Mouse (Mus musculus) midbrain, embryonic 12.5 days (tissue): Measurements from ENCODE around the gene 4930442H23Rik. TPM values are rescaled to one million over a fixed set of nuclear protein-coding genes. Genes with fewer than 3 reads are reported as not detected.
"Not testable (repeated sequence)": the region's sequence is repeated elsewhere in the genome, so short reads cannot be mapped to it uniquely, and the experiment has no call there.

Source experiments
- ATAC-seq: fragments of 200-750 bp; cut with Nextera tagmentation; 2 replicates; pipeline ENCODE4 v1.8.0; 2017; ENCODE audit warnings: low read depth, moderate TSS enrichment, moderate library complexity; ENCODE audit not compliant: low FRiP score
- H3K27ac ChIP-seq: fragments of 300-500 bp; sonication (generic); replicated peaks from 2 replicates; pipeline ENCODE4 v1.5.1; 2016; ENCODE audit warnings: mild to moderate bottlenecking
- H3K27me3 ChIP-seq: fragments of 300-500 bp; sonication (generic); 2 replicates; pipeline ENCODE4 v1.6.1; 2016; ENCODE audit warnings: mild to moderate bottlenecking
- H3K36me3 ChIP-seq: fragments of 300-500 bp; sonication (generic); 2 replicates; pipeline ENCODE4 v1.6.1; 2016
- H3K4me1 ChIP-seq: fragments of 300-500 bp; sonication (generic); 2 replicates; pipeline ENCODE4 v1.6.1; 2016
- H3K4me2 ChIP-seq: fragments of 300-500 bp; sonication (generic); replicated peaks from 2 replicates; pipeline ENCODE4 v1.6.1; 2016; ENCODE audit warnings: mild to moderate bottlenecking, moderate library complexity
- H3K4me3 ChIP-seq: fragments of 300-500 bp; sonication (generic); 2 replicates; pipeline ENCODE4 v1.5.1; 2016; ENCODE audit warnings: mild to moderate bottlenecking
- H3K9ac ChIP-seq: fragments of 300-500 bp; sonication (generic); replicated peaks from 2 replicates; pipeline ENCODE4 v1.6.1; 2016; ENCODE audit warnings: mild to moderate bottlenecking, moderate library complexity
- H3K9me3 ChIP-seq: fragments of 300-500 bp; sonication (generic); 2 replicates; pipeline ENCODE4 v1.6.1; 2016; ENCODE audit warnings: mild to moderate bottlenecking
- WGBS: fragments of 180-500 bp; shearing (Covaris S2); methylation state at CpG from one replicate; pipeline ENCODE4 v1.1.7; 2016; 5-methylcytosine and 5-hydroxymethylcytosine counted together
- polyA plus RNA-seq: library from polyadenylated mRNA; unstranded; fragments of >200 nt; fragmentation: Nextera tagmentation; extraction: Ambion mirVana; gene quantifications from 2 replicates; pipeline ENCODE4 v1.2.1, GENCODE M21; 2016

The 4930442H23Rik gene
- polyA plus RNA-seq, result 0.18 TPM in 1 of 2 replicates, not detected in the other

- Histone ChIP-seq H3K36me3 (peaks cover 75% of the 10 kb centered on the region), H3K9me3 (no peaks in the 10 kb centered on the region)
- no peak for ATAC-seq
Observed at GRCm38 (mm10) chr10:81183805-81184204, at the start of gene 4930442H23Rik. 4930442H23Rik (minus strand) TSS chr10:81183849.

GRCm38 (mm10) chr10:81233226-81233585, 49.6 kb upstream of the 4930442H23Rik start:
- Histone ChIP-seq H3K27me3 (peaks cover 21% of the 10 kb centered on the region), H3K4me3 (peak overlapping the region; percentile 78), H3K4me1 (peaks cover 37% of the 10 kb centered on the region), H3K36me3 (peaks cover 5% of the 10 kb centered on the region; the same call in 1 of the 2 replicates), H3K9me3 (no peaks in the 10 kb centered on the region), H3K9ac (peak overlapping the region; percentile 86), H3K4me2 (peak overlapping the region; percentile 73), H3K27ac (0 out of 2 replicates have a peak overlapping the region, but pooled peaks have one; percentile 10)
- under 1% methylated on average over 22 of the region's 28 CpGs for WGBS
- peak; percentile 43 for ATAC-seq

More at GRCm38 (mm10) chr10:81183805-81184204, at the start of gene 4930442H23Rik:
- peak within 1 kb of the TSS; percentile 61 for H3K4me2 ChIP-seq
- H3K27me3 ChIP-seq, result no peaks in the 10 kb centered on the region
- peak within 1 kb of the TSS; percentile 63 for H3K27ac ChIP-seq
- H3K9ac ChIP-seq, result peak within 1 kb of the TSS; percentile 50
- peak within 1 kb of the TSS; percentile 59 for H3K4me3 ChIP-seq
- WGBS, result 89% methylated on average over 5 of the region's 5 CpGs
- H3K4me1 ChIP-seq, result peaks cover 24% of the 10 kb centered on the region

- H3K27me3 ChIP-seq, result peaks cover 17% of the 10 kb centered on the region
- ATAC-seq, result peak; percentile 53
- H3K36me3 ChIP-seq, result peaks cover 5% of the 10 kb centered on the region; the same call in 1 of the 2 replicates
- H3K9me3 ChIP-seq, result no peaks in the 10 kb centered on the region
- H3K4me1 ChIP-seq, result peaks cover 40% of the 10 kb centered on the region
- peak within 1 kb of the TSS; percentile 73 for H3K4me2 ChIP-seq
- H3K9ac ChIP-seq, result peak within 1 kb of the TSS; percentile 86
- WGBS, result 8% methylated on average over 29 of the region's 29 CpGs
- H3K4me3 ChIP-seq, result peak within 1 kb of the TSS; percentile 78
- 0 out of 2 replicates have a peak within 1 kb of the TSS, but pooled peaks have one; percentile 10 for H3K27ac ChIP-seq
Observed at GRCm38 (mm10) chr10:81232580-81233225, 49.1 kb upstream of the 4930442H23Rik start, which contains the start of gene Zfr2. Zfr2 (plus strand) TSS chr10:81233155.

GRCm38 (mm10) chr10:81231436-81231835, 47.8 kb upstream of the 4930442H23Rik start:
- no peaks in the 10 kb centered on the region for H3K9me3 ChIP-seq
- 67% methylated on average over 7 of the region's 7 CpGs for WGBS
- peaks cover 40% of the 10 kb centered on the region for H3K4me1 ChIP-seq
- ATAC-seq, result peak; percentile 10; the same call in 1 of the 2 replicates
- H3K27me3 ChIP-seq, result peaks cover 17% of the 10 kb centered on the region
- H3K4me3 ChIP-seq, result peak overlapping the region; percentile 54
- peak overlapping the region; percentile 63 for H3K4me2 ChIP-seq
- H3K9ac ChIP-seq, result peak overlapping the region; percentile 52; the same call in 1 of the 2 replicates
- H3K27ac ChIP-seq, result peak overlapping the region; percentile 78
- H3K36me3 ChIP-seq, result peaks cover 5% of the 10 kb centered on the region; the same call in 1 of the 2 replicates

- WGBS, result 3% methylated on average over 27 of the region's 27 CpGs
- Histone ChIP-seq H3K4me1 (peaks cover 40% of the 10 kb centered on the region), H3K9ac (peak within 1 kb of the TSS; percentile 76), H3K27ac (peak within 1 kb of the TSS; percentile 78), H3K9me3 (no peaks in the 10 kb centered on the region), H3K36me3 (peaks cover 5% of the 10 kb centered on the region; the same call in 1 of the 2 replicates), H3K27me3 (peaks cover 15% of the 10 kb centered on the region), H3K4me2 (peak within 1 kb of the TSS; percentile 63), H3K4me3 (peak within 1 kb of the TSS; percentile 54)
- peak; percentile 86 for ATAC-seq
Observed at GRCm38 (mm10) chr10:81230438-81231332, 47.0 kb upstream of the 4930442H23Rik start, which contains the start of gene Atcay. Atcay (minus strand) TSS chr10:81230833.

- 12% methylated on average over 20 of the region's 20 CpGs for WGBS
- no peaks in the 10 kb centered on the region for H3K9me3 ChIP-seq
- H3K36me3 ChIP-seq, result peaks cover 5% of the 10 kb centered on the region; the same call in 1 of the 2 replicates
- H3K9ac ChIP-seq, result peak overlapping the region; percentile 76
- H3K27me3 ChIP-seq, result peaks cover 15% of the 10 kb centered on the region
- peaks cover 40% of the 10 kb centered on the region for H3K4me1 ChIP-seq
- H3K4me2 ChIP-seq, result peak overlapping the region; percentile 63
- peak overlapping the region; percentile 78 for H3K27ac ChIP-seq
- H3K4me3 ChIP-seq, result peak overlapping the region; percentile 54
- ATAC-seq, result no peak
Observed at GRCm38 (mm10) chr10:81229735-81230437, 46.2 kb upstream of the 4930442H23Rik start.

GRCm38 (mm10) chr10:81223731-81224130, 40.1 kb upstream of the 4930442H23Rik start:
- H3K36me3 ChIP-seq, result peaks cover 44% of the 10 kb centered on the region
- not testable (repeated sequence) for H3K9me3 ChIP-seq, H3K27ac ChIP-seq, ATAC-seq, H3K4me3 ChIP-seq, H3K9ac ChIP-seq, H3K4me2 ChIP-seq, H3K4me1 ChIP-seq, H3K27me3 ChIP-seq
- 71% methylated on average over 2 of the region's 2 CpGs for WGBS

- Histone ChIP-seq H3K4me1 (no peaks in the 10 kb centered on the region), H3K27ac (no peak overlapping the region), H3K9ac (no peak overlapping the region), H3K27me3 (no peaks in the 10 kb centered on the region), H3K4me3 (no peak overlapping the region), H3K36me3 (peaks cover 54% of the 10 kb centered on the region), H3K9me3 (no peaks in the 10 kb centered on the region), H3K4me2 (no peak overlapping the region)
- ATAC-seq, result no peak
- 94% methylated on average over 5 of the region's 5 CpGs for WGBS
Observed at GRCm38 (mm10) chr10:81221402-81222015, 37.9 kb upstream of the 4930442H23Rik start.

- Histone ChIP-seq H3K27me3 (no peaks in the 10 kb centered on the region), H3K4me3 (no peak overlapping the region), H3K27ac (no peak overlapping the region), H3K9me3 (no peaks in the 10 kb centered on the region), H3K4me2 (no peak overlapping the region), H3K4me1 (no peaks in the 10 kb centered on the region), H3K36me3 (peaks cover 74% of the 10 kb centered on the region), H3K9ac (no peak overlapping the region)
- 38% methylated on average over 7 of the region's 7 CpGs for WGBS
- ATAC-seq, result no peak
Observed at GRCm38 (mm10) chr10:81217964-81218363, 34.3 kb upstream of the 4930442H23Rik start.

- H3K9me3 ChIP-seq, ATAC-seq, H3K27ac ChIP-seq, H3K4me1 ChIP-seq, H3K9ac ChIP-seq, H3K27me3 ChIP-seq, H3K4me2 ChIP-seq, H3K4me3 ChIP-seq: not testable (repeated sequence)
- 25% methylated on average over 1 of the region's 1 CpGs for WGBS
- peaks cover 77% of the 10 kb centered on the region for H3K36me3 ChIP-seq
Observed at GRCm38 (mm10) chr10:81217267-81217666, 33.6 kb upstream of the 4930442H23Rik start.

- WGBS, result 84% methylated on average over 6 of the region's 6 CpGs
- Histone ChIP-seq H3K27ac (no peak overlapping the region), H3K36me3 (peaks cover 77% of the 10 kb centered on the region), H3K27me3 (no peaks in the 10 kb centered on the region), H3K9me3 (0 out of 2 replicates have a peak, but pooled peaks cover 5% of the 10 kb centered on the region), H3K4me2 (no peak overlapping the region), H3K9ac (no peak overlapping the region), H3K4me3 (no peak overlapping the region), H3K4me1 (no peaks in the 10 kb centered on the region)
- no peak for ATAC-seq
Observed at GRCm38 (mm10) chr10:81216810-81217209, 33.2 kb upstream of the 4930442H23Rik start.
